Mouse (Mus musculus) lung, postnatal 36 days (tissue): ENCODE data around the gene Rpl24.
"Not testable (repeated sequence)": the region's sequence is repeated elsewhere in the genome, so short reads cannot be mapped to it uniquely, and the experiment has no call there.

Experiments
- DNase-seq: peaks from one replicate; pipeline ENCODE4 v3.0.0; 2022; ENCODE audit warnings: mixed read lengths

Rpl24 gene

GRCm38 (mm10) chr16:55966212-55966871, at the start of gene Rpl24:
TSS of gene Rpl24 (plus strand) at chr16:55966275.
- peak; percentile 97 for DNase-seq

GRCm38 (mm10) chr16:55922079-55922478, 44.0 kb upstream of the Rpl24 start:
- no peak for DNase-seq

- no peak for DNase-seq
Observed at GRCm38 (mm10) chr16:55924010-55924409, 42.1 kb upstream of the Rpl24 start.

- DNase-seq: peak; percentile 38
Observed at GRCm38 (mm10) chr16:55933681-55934343, 32.3 kb upstream of the Rpl24 start.

- DNase-seq: peak; percentile 97
Observed at GRCm38 (mm10) chr16:55934453-55935037, 31.5 kb upstream of the Rpl24 start, which contains the start of gene Cep97. TSS of gene Cep97 (minus strand) at chr16:55934855.

GRCm38 (mm10) chr16:55938761-55939160, 27.3 kb upstream of the Rpl24 start:
- DNase-seq: no peak

GRCm38 (mm10) chr16:55939703-55940102, 26.4 kb upstream of the Rpl24 start:
- no peak for DNase-seq

- no peak for DNase-seq
Observed at GRCm38 (mm10) chr16:55940781-55941180, 25.3 kb upstream of the Rpl24 start.

GRCm38 (mm10) chr16:55947266-55947665, 18.8 kb upstream of the Rpl24 start:
- no peak for DNase-seq

- DNase-seq: not testable (repeated sequence)
Observed at GRCm38 (mm10) chr16:55947876-55948410, 18.1 kb upstream of the Rpl24 start.

GRCm38 (mm10) chr16:55948963-55949362, 17.1 kb upstream of the Rpl24 start:
- DNase-seq: peak; percentile 75

- no peak for DNase-seq
Observed at GRCm38 (mm10) chr16:55950462-55950861, 15.6 kb upstream of the Rpl24 start.

- DNase-seq: peak; percentile 95
Observed at GRCm38 (mm10) chr16:55950946-55951678, 15.0 kb upstream of the Rpl24 start.

- no peak for DNase-seq
Observed at GRCm38 (mm10) chr16:55951679-55952327, 14.3 kb upstream of the Rpl24 start.

GRCm38 (mm10) chr16:55952771-55953170, 13.3 kb upstream of the Rpl24 start:
- peak; percentile 74 for DNase-seq

GRCm38 (mm10) chr16:55954196-55954595, 11.9 kb upstream of the Rpl24 start:
- DNase-seq: not testable (repeated sequence)

GRCm38 (mm10) chr16:55963068-55963467, 3.0 kb upstream of the Rpl24 start:
- not testable (repeated sequence) for DNase-seq

- DNase-seq: peak; percentile 70
Observed at GRCm38 (mm10) chr16:55964126-55964949, 1.7 kb upstream of the Rpl24 start.

- no peak for DNase-seq
Observed at GRCm38 (mm10) chr16:55967221-55967620, 1.1 kb downstream of the Rpl24 start.

GRCm38 (mm10) chr16:55969147-55969546, 3.1 kb downstream of the Rpl24 start:
- DNase-seq: peak; percentile 56

- no peak for DNase-seq
Observed at GRCm38 (mm10) chr16:55970416-55970815, 4.3 kb downstream of the Rpl24 start.
